Comparison of ENCODE assay signal across 1 mouse cellular context in the genomic region with DNA sequence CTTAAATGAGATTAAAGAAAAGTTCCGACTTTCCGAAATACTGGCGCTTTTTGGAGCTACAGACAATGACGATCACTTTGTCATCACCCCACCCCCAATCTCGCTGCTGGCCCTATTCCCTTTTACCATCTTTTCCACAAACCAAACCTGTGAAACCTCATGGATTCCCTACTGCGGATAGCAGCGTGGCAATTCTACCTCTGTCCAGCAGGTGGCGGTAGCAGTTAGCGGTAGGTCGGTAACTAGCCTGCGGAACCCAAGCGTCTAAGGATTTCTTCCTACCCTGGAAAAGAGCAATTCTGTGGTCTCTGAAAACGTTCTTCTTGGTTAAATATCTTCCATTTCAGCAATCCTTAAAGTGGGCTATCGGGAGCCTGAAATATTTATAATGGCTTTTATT.
TF ChIP-seq lines count a peak whose summit lies in the region.

No protein-coding gene starts in this region.

TF ChIP-seq in CH12.LX, 34 proteins besides CTCF, POLR2A, EP300 and RAD21 (continued from another document):
- 0 out of 2 replicates have a peak, but pooled peaks have one; percentile 36 for TF ChIP-seq MAX (IDR thresholded peaks at IDR 0.05; ENCODE audit: low read length)
- TF ChIP-seq SMC3 (IDR thresholded peaks at IDR 0.05; ENCODE audit: low read depth, low read length), result peak; percentile 64
- TF ChIP-seq KAT2A (IDR thresholded peaks at IDR 0.05; ENCODE audit: insufficient replicate concordance, low read length), result no peak
- no peak for TF ChIP-seq GABPA (IDR thresholded peaks at IDR 0.05; ENCODE audit: insufficient replicate concordance, low read depth, low read length)
- no peak for TF ChIP-seq ELF1 (IDR thresholded peaks at IDR 0.05; ENCODE audit: low read depth, low read length)
TF ChIP-seq in CH12.LX: peak in this region for 5.
